Mouse (Mus musculus) testis, adult 2 months (tissue): ENCODE data around the gene Ptprcap.

ENCODE experiments used
- CTCF ChIP-seq: fragments of 200-500 bp; IDR thresholded peaks from 2 replicates; pipeline ENCODE4 v1.5.1; 2012; ENCODE audit warnings: low read depth, mild to moderate bottlenecking, inconsistent platforms, low read length, moderate library complexity; ENCODE audit not compliant: control insufficient read depth, insufficient read depth, insufficient replicate concordance
- POLR2A ChIP-seq: fragments of 200-500 bp; IDR thresholded peaks from 2 replicates; pipeline ENCODE4 v1.6.1; 2012; ENCODE audit warnings: low read depth, mild to moderate bottlenecking, inconsistent platforms, low read length, moderate library complexity; ENCODE audit not compliant: control insufficient read depth

- TF ChIP-seq CTCF (no peak), POLR2A (no peak)
Observed at GRCm38 (mm10) chr19:4140147-4140546, 13.3 kb upstream of the Ptprcap start.
